Comparison of ENCODE assay signal across 15 mouse cellular contexts in the genomic region with DNA sequence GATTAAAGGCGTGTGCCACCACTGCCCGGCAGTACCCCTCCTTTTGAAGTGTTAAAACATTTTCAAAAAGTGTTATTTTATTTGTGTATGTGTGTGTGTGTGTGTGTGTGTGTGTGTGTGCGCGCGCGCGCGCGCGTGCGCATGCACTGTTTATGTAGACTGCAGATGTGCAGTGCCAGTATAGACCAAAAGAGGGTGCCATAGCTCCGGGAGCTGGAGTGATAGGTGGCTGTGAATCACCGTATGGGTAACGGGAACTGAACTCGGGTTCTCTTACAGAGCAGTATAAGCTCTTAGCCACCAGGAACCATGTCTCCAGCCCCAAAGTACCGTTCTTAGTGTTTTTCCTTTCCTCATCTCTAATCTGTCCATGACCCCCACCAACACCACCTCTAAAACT. TPM values are rescaled to one million over a fixed set of nuclear protein-coding genes. Genes with fewer than 3 reads are reported as not detected.
DNase-seq lines count a peak whose midpoint lies in the region; TF ChIP-seq lines count a peak whose summit lies in the region.
"Had no signal": no experiment of that assay in that cellular context is flagged by ENCODE, and none has a peak within 500 bp of the region (broad histone marks: within the 10 kb centered on the region; RNA-seq: fewer than 3 reads in every experiment).

No protein-coding gene starts in this region.

- WGBS in cerebellum, adult 2 months, result 95% methylated on average over 16 of the region's 16 CpGs
- 96% methylated on average over 16 of the region's 16 CpGs for WGBS in liver, adult 2 months

- no peak for TF ChIP-seq CTCF in cerebellum, adult 2 months (IDR thresholded peaks at IDR 0.05; ENCODE audit: borderline replicate concordance, insufficient read depth, low read depth, low read length)
- TF ChIP-seq CTCF in liver, adult 2 months (IDR thresholded peaks at IDR 0.05; ENCODE audit: low read depth, low read length), result peak; percentile 19; the same call in 1 of the 2 replicates

- TF ChIP-seq POLR2A in cerebellum, adult 2 months (IDR thresholded peaks at IDR 0.05; ENCODE audit: borderline replicate concordance, insufficient read depth, low read length), result no peak
- TF ChIP-seq POLR2A in liver, adult 2 months (IDR thresholded peaks at IDR 0.05; ENCODE audit: extremely low read depth, insufficient read depth, low read length), result no peak

- peaks cover 10% of the 10 kb centered on the region; the same call in 1 of the 2 replicates for H3K36me3 ChIP-seq in liver, adult 2 months (ENCODE audit: control insufficient read depth, insufficient read depth, low read length)

- no peak overlapping the region for H3K9ac ChIP-seq in liver, adult 2 months (ENCODE audit: low read depth, low read length)
- H3K9ac ChIP-seq: liver, embryonic 15.5 days had no signal

- no peak overlapping the region for H3K4me3 ChIP-seq in cerebellum, adult 2 months (replicated peaks; ENCODE audit: insufficient read depth, low read depth, low read length)
- no peak overlapping the region for H3K4me3 ChIP-seq in liver, adult 2 months (ENCODE audit: insufficient read depth, low read depth, low read length)
- H3K4me3 ChIP-seq: erythroblast, embryonic 14.5 days; hindbrain, embryonic 10.5 days; liver, embryonic 15.5 days; megakaryocyte, embryonic 14.5 days had no signal

- no peaks in the 10 kb centered on the region; the same call in 1 of the 2 replicates for H3K4me1 ChIP-seq in cerebellum, adult 2 months (ENCODE audit: control insufficient read depth, insufficient read depth, low read length)
- H3K4me1 ChIP-seq in liver, adult 2 months (ENCODE audit: control insufficient read depth, insufficient read depth, low read length), result peaks cover 8% of the 10 kb centered on the region

- DNase-seq in cerebellum, adult 9-10 months, result peak; percentile 17
- no peak for DNase-seq in cerebellum, adult 2 months
- no peak for DNase-seq in liver, adult 2 months (ENCODE audit: extremely low read depth, low read depth, low spot score)
- DNase-seq in liver, result no peak
- peak; percentile 41 for DNase-seq in thymus, postnatal 14 days
- DNase-seq in thymus, adult 18-20 months, result no peak
- no peak for DNase-seq in adipocyte (ENCODE audit: low spot score)
- no peak for DNase-seq in gastrocnemius, adult 18-20 months (ENCODE audit: low spot score)
- DNase-seq: adrenal gland, postnatal 36 days; heart, adult 18-20 months; kidney, adult 18-20 months had no signal

- H3K27ac ChIP-seq in cerebellum, adult 2 months (ENCODE audit: insufficient read depth, low read length), result no peak overlapping the region
- no peak overlapping the region for H3K27ac ChIP-seq in liver, adult 2 months (replicated peaks; ENCODE audit: insufficient read depth, low read depth, low read length)
- H3K27ac ChIP-seq: hindbrain, embryonic 10.5 days; liver, embryonic 15.5 days had no signal

- H3K79me2 ChIP-seq in liver, adult 2 months (ENCODE audit: control insufficient read depth, insufficient read depth, low read length), result peaks cover 10% of the 10 kb centered on the region; the same call in 1 of the 2 replicates

- no peaks in the 10 kb centered on the region for H3K27me3 ChIP-seq in cerebellum, adult 2 months (ENCODE audit: control insufficient read depth, insufficient read depth, low read length)
- no peaks in the 10 kb centered on the region for H3K27me3 ChIP-seq in liver, adult 2 months (ENCODE audit: control insufficient read depth, insufficient read depth, low read length)
- H3K27me3 ChIP-seq: liver, embryonic 15.5 days; megakaryocyte, embryonic 14.5 days had no signal

RNA-seq across cellular contexts. Expression of gene Gramd1a, which starts 10.8 kb away (rescaled TPM):
- 148 and 153 TPM in 2 replicates for polyA plus RNA-seq in cerebellum, adult 2 months (2012; rRNA removed)
- 5.1 and 6.6 TPM in 2 replicates for total RNA-seq in liver, adult 2 months (2014; rRNA removed)
- 17.0 and 33.0 TPM in 2 replicates for polyA plus RNA-seq in liver, adult 2 months (2012; rRNA removed)
- 10 to 100 TPM; 35.7 to 37.1 TPM for total RNA-seq in gastrocnemius, adult 18-20 months (2021)

RNA-seq across cellular contexts. Expression of gene Scn1b, which starts 18.1 kb away (rescaled TPM):
- polyA plus RNA-seq in cerebellum, adult 2 months (2012; rRNA removed), result 1,376 and 1,380 TPM in 2 replicates
- total RNA-seq in liver, adult 2 months (2014; rRNA removed), result 2.4 and 3.5 TPM in 2 replicates
- polyA plus RNA-seq in liver, adult 2 months (2012; rRNA removed), result 4.4 and 7.1 TPM in 2 replicates
- 100 to 1,000 TPM; 924 to 953 TPM for total RNA-seq in gastrocnemius, adult 18-20 months (2021)

RNA-seq across cellular contexts. Expression of gene Hpn, which starts 29.8 kb away (rescaled TPM):
- polyA plus RNA-seq in cerebellum, adult 2 months (2012; rRNA removed), result 9.4 and 10.8 TPM in 2 replicates
- total RNA-seq in liver, adult 2 months (2014; rRNA removed), result 282 and 327 TPM in 2 replicates
- 883 and 920 TPM in 2 replicates for polyA plus RNA-seq in liver, adult 2 months (2012; rRNA removed)
- 10 to 100 TPM; 15.0 to 20.7 TPM for total RNA-seq in gastrocnemius, adult 18-20 months (2021)

Comparison
In these comparisons a context has a peak if more than half of its experiments do, and no peak if none do; other contexts are left out.
1. DNase-seq: peak in cerebellum, adult 9-10 months (single experiment) and thymus, postnatal 14 days (single experiment); none in cerebellum, adult 2 months (0 of 2), liver, adult 2 months (single experiment), liver (single experiment), thymus, adult 18-20 months (0 of 2), adipocyte (single experiment) and gastrocnemius, adult 18-20 months (single experiment).
2. RNA of gene Scn1b, which starts 18.1 kb away (total RNA-seq): 924 to 953 TPM in gastrocnemius, adult 18-20 months; 2.4 to 3.5 TPM in liver, adult 2 months; every median in the first group is over 100 times any median in the second.
3. RNA of gene Hpn, which starts 29.8 kb away (total RNA-seq): 282 to 327 TPM in liver, adult 2 months; 15.0 to 20.7 TPM in gastrocnemius, adult 18-20 months; every median in the first group is over 10 times any median in the second.